Mouse (Mus musculus) olfactory bulb, adult 2 months (tissue): ENCODE measurements at regions not wholly inside any gene's neighbourhood (a gene's known extent, or its start where the extent isn't known, plus 50 kb on each side); places are given as distances from the start of the nearest gene placed in this dataset.

ENCODE experiments used
- H3K27ac ChIP-seq: fragments of 200-500 bp; 2 replicates; pipeline ENCODE4 v1.5.1; 2012; ENCODE audit warnings: low read depth, low read length; ENCODE audit not compliant: insufficient read depth
- H3K4me1 ChIP-seq: fragments of 200-500 bp; 2 replicates; pipeline ENCODE4 v1.6.1; 2012; ENCODE audit warnings: low read length; ENCODE audit not compliant: control insufficient read depth, insufficient read depth
- H3K4me3 ChIP-seq: fragments of 200-500 bp; 2 replicates; pipeline ENCODE4 v1.5.1; 2012; ENCODE audit warnings: mild to moderate bottlenecking, low read depth, low read length, moderate library complexity; ENCODE audit not compliant: insufficient read depth
- CTCF ChIP-seq: fragments of 200-500 bp; IDR thresholded peaks from 2 replicates; pipeline ENCODE4 v1.5.1; 2012; ENCODE audit warnings: low read depth, mild to moderate bottlenecking, low read length, moderate library complexity; ENCODE audit not compliant: insufficient read depth
- POLR2A ChIP-seq: fragments of 200-500 bp; IDR thresholded peaks from 2 replicates; pipeline ENCODE4 v1.6.1; 2012; ENCODE audit warnings: mild to moderate bottlenecking, low read depth, low read length, moderate library complexity; ENCODE audit not compliant: insufficient read depth
- WGBS: fragments of 180-500 bp; shearing (Covaris S2); methylation state at CpG from one replicate; pipeline ENCODE4 v1.1.7; 2018; 5-methylcytosine and 5-hydroxymethylcytosine counted together

- H3K4me1 ChIP-seq = no peaks in the 10 kb centered on the region
- H3K4me3 ChIP-seq = no peak overlapping the region
- H3K27ac ChIP-seq = no peak overlapping the region
- TF ChIP-seq CTCF (no peak), POLR2A (no peak)
- WGBS = over 99% methylated on average over 3 of the region's 3 CpGs
These were observed 1322.0 kb upstream of the A1bg start for GRCm38 (mm10) chr15:62244819-62245218.

- WGBS = 98% methylated on average over 3 of the region's 3 CpGs
- no peak for TF ChIP-seq CTCF
- no peak for TF ChIP-seq POLR2A
These were observed 1317.2 kb upstream of the A1bg start for GRCm38 (mm10) chr15:62240031-62240430.

GRCm38 (mm10) chr15:62238503-62239045 is 1315.8 kb upstream of the A1bg start:
- WGBS = 91% methylated on average over 5 of the region's 5 CpGs
- TF ChIP-seq CTCF = no peak
- no peak for TF ChIP-seq POLR2A
- H3K4me3 ChIP-seq = no peak overlapping the region
- no peak overlapping the region for H3K27ac ChIP-seq
- no peaks in the 10 kb centered on the region for H3K4me1 ChIP-seq

More at GRCm38 (mm10) chr15:62240031-62240430, 1317.2 kb upstream of the A1bg start:
- Histone ChIP-seq H3K4me1 (no peaks in the 10 kb centered on the region), H3K27ac (no peak overlapping the region), H3K4me3 (no peak overlapping the region)

- no peak overlapping the region for H3K4me3 ChIP-seq
- H3K27ac ChIP-seq = no peak overlapping the region
- no peak for TF ChIP-seq POLR2A
- no peak for TF ChIP-seq CTCF
- no peaks in the 10 kb centered on the region for H3K4me1 ChIP-seq
- WGBS = 85% methylated on average over 2 of the region's 2 CpGs
These were observed 1313.2 kb upstream of the A1bg start for GRCm38 (mm10) chr15:62236056-62236455.

GRCm38 (mm10) chr15:62234182-62234760 is 1311.5 kb upstream of the A1bg start:
- over 99% methylated on average over 4 of the region's 4 CpGs for WGBS
- Histone ChIP-seq H3K27ac (no peak overlapping the region), H3K4me3 (no peak overlapping the region), H3K4me1 (no peaks in the 10 kb centered on the region)
- TF ChIP-seq POLR2A = no peak
- no peak for TF ChIP-seq CTCF

GRCm38 (mm10) chr15:62233154-62233553 is 1310.3 kb upstream of the A1bg start:
- Histone ChIP-seq H3K4me3 (no peak overlapping the region), H3K27ac (no peak overlapping the region), H3K4me1 (no peaks in the 10 kb centered on the region)
- TF ChIP-seq CTCF = no peak
- no peak for TF ChIP-seq POLR2A
- 92% methylated on average over 8 of the region's 8 CpGs for WGBS

- H3K4me1 ChIP-seq = no peaks in the 10 kb centered on the region
- no peak overlapping the region for H3K4me3 ChIP-seq
- 96% methylated on average over 2 of the region's 2 CpGs for WGBS
- no peak overlapping the region for H3K27ac ChIP-seq
- TF ChIP-seq POLR2A = no peak
- TF ChIP-seq CTCF = no peak
These were observed 1308.9 kb upstream of the A1bg start for GRCm38 (mm10) chr15:62231709-62232108.

GRCm38 (mm10) chr15:62230773-62231172 is 1308.0 kb upstream of the A1bg start:
- no peak overlapping the region for H3K27ac ChIP-seq
- TF ChIP-seq CTCF (no peak), POLR2A (no peak)
- no peak overlapping the region for H3K4me3 ChIP-seq
- H3K4me1 ChIP-seq = no peaks in the 10 kb centered on the region
- 95% methylated on average over 5 of the region's 5 CpGs for WGBS

GRCm38 (mm10) chr15:62229491-62230283 is 1306.9 kb upstream of the A1bg start:
- Histone ChIP-seq H3K4me1 (no peaks in the 10 kb centered on the region), H3K27ac (no peak overlapping the region), H3K4me3 (no peak overlapping the region)
- WGBS = 71% methylated on average over 8 of the region's 8 CpGs
- TF ChIP-seq CTCF (no peak), POLR2A (no peak)
